Comparison of ENCODE assay signal across 8 mouse cellular contexts in the genomic region with DNA sequence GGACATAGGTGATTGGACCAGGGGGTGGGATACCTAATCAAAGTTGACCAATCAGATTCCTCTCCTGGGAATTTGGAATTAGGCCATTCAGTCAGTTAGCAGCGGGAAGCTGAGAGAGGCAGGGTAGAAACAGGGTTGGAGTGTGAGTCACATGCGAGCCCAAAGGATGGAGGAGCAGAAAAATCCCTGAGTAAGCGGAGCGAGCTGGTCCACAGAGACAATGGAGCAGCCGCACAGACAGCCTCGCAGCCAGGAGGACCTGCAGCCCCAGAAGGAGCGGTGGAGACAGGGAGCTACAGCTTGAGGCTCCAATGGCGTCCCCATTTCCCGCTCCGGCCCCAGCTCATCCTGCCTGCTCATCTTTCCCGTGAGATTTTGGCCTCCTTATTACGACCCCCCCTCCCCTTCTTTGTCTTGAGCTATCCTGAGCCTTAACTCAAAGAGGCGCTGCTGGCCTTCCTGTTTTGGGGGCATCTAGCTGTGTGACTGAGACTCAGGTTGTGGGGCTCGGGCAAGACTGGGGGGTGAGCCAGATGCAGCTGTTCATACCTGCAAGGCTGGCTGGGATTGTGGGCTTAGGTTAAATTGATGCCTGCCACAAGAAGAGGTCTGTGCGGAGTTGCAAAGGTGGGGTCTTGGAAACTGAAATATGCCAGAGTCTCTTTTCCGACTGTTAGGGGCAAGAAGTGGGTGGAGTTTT. TPM values are rescaled to one million over a fixed set of nuclear protein-coding genes. Genes with fewer than 3 reads are reported as not detected.
DNase-seq lines count a peak whose midpoint lies in the region; ATAC-seq and TF ChIP-seq lines count a peak whose summit lies in the region.

No protein-coding gene starts in this region.

- H3K27me3 ChIP-seq in liver, adult 2 months (ENCODE audit: control insufficient read depth, insufficient read depth, low read length), result no peaks in the 10 kb centered on the region
- no peaks in the 10 kb centered on the region for H3K27me3 ChIP-seq in forebrain, embryonic 13.5 days
- H3K27me3 ChIP-seq in limb, embryonic 10.5 days (ENCODE audit: low read depth, poor library complexity, severe bottlenecking), result peaks cover 18% of the 10 kb centered on the region
- no peaks in the 10 kb centered on the region for H3K27me3 ChIP-seq in stomach, embryonic 15.5 days (replicated peaks)

- TF ChIP-seq CTCF in liver, adult 2 months (IDR thresholded peaks at IDR 0.05; ENCODE audit: low read depth, low read length), result no peak

- no peak overlapping the region for H3K9ac ChIP-seq in liver, adult 2 months (ENCODE audit: low read depth, low read length)
- H3K9ac ChIP-seq in forebrain, embryonic 13.5 days, result peak overlapping the region; percentile 56
- H3K9ac ChIP-seq in stomach, embryonic 15.5 days, result no peak overlapping the region

- no peaks in the 10 kb centered on the region for H3K36me3 ChIP-seq in liver, adult 2 months (ENCODE audit: control insufficient read depth, insufficient read depth, low read length)
- H3K36me3 ChIP-seq in forebrain, embryonic 13.5 days (ENCODE audit: poor library complexity, severe bottlenecking), result peaks cover 5% of the 10 kb centered on the region; the same call in 1 of the 2 replicates
- peaks cover 3% of the 10 kb centered on the region; the same call in 1 of the 2 replicates for H3K36me3 ChIP-seq in limb, embryonic 10.5 days
- no peaks in the 10 kb centered on the region for H3K36me3 ChIP-seq in stomach, embryonic 15.5 days

- H3K27ac ChIP-seq in liver, adult 2 months (replicated peaks; ENCODE audit: insufficient read depth, low read depth, low read length), result peak overlapping the region; percentile 56
- H3K27ac ChIP-seq in forebrain, embryonic 13.5 days, result 0 out of 2 replicates have a peak overlapping the region, but pooled peaks have one; percentile 10
- H3K27ac ChIP-seq in limb, embryonic 10.5 days, result peak overlapping the region; percentile 22; the same call in 1 of the 2 replicates
- H3K27ac ChIP-seq in stomach, embryonic 15.5 days, result peak overlapping the region; percentile 31; the same call in 1 of the 2 replicates

- H3K4me3 ChIP-seq in liver, adult 2 months (ENCODE audit: insufficient read depth, low read depth, low read length), result peak overlapping the region; percentile 10; the same call in 1 of the 2 replicates
- peak overlapping the region; percentile 17; the same call in 1 of the 2 replicates for H3K4me3 ChIP-seq in forebrain, embryonic 13.5 days
- H3K4me3 ChIP-seq in limb, embryonic 10.5 days, result peak overlapping the region; percentile 28
- H3K4me3 ChIP-seq in stomach, embryonic 15.5 days (replicated peaks), result no peak overlapping the region

- 53% methylated on average over 16 of the region's 16 CpGs for WGBS in liver, adult 2 months
- 4% methylated on average over 16 of the region's 16 CpGs for WGBS in forebrain, embryonic 13.5 days
- 4% methylated on average over 16 of the region's 16 CpGs for WGBS in limb, embryonic 10.5 days
- WGBS in stomach, embryonic 15.5 days, result 25% methylated on average over 16 of the region's 16 CpGs

- no peaks in the 10 kb centered on the region for H3K9me3 ChIP-seq in forebrain, embryonic 13.5 days (replicated peaks)
- H3K9me3 ChIP-seq in limb, embryonic 10.5 days (replicated peaks), result no peaks in the 10 kb centered on the region
- H3K9me3 ChIP-seq in stomach, embryonic 15.5 days, result no peaks in the 10 kb centered on the region

- no peaks in the 10 kb centered on the region; the same call in none of the 2 replicates for H3K4me1 ChIP-seq in liver, adult 2 months (ENCODE audit: control insufficient read depth, insufficient read depth, low read length)
- peaks cover 21% of the 10 kb centered on the region for H3K4me1 ChIP-seq in forebrain, embryonic 13.5 days
- peaks cover 17% of the 10 kb centered on the region for H3K4me1 ChIP-seq in limb, embryonic 10.5 days
- peaks cover 6% of the 10 kb centered on the region; the same call in 1 of the 2 replicates for H3K4me1 ChIP-seq in stomach, embryonic 15.5 days

- no peaks in the 10 kb centered on the region for H3K79me2 ChIP-seq in liver, adult 2 months (ENCODE audit: control insufficient read depth, insufficient read depth, low read length)

- peak; percentile 69 for ATAC-seq in forebrain, embryonic 13.5 days
- no peak; the same call in 1 of the 2 replicates for ATAC-seq in stomach, embryonic 15.5 days (ENCODE audit: insufficient read depth, low FRiP score, low read depth)

- TF ChIP-seq POLR2A in liver, adult 2 months (IDR thresholded peaks at IDR 0.05; ENCODE audit: extremely low read depth, insufficient read depth, low read length), result no peak

- no peak for DNase-seq in liver, adult 2 months (ENCODE audit: extremely low read depth, low read depth, low spot score)
- DNase-seq in liver, result no peak
- peak; percentile 88 for DNase-seq in cerebellum, adult 9-10 months
- DNase-seq in limb, embryonic 10.5 days (ENCODE audit: low spot score), result no peak
- no peak for DNase-seq in yolk sac, embryonic 10.5 days (ENCODE audit: low spot score)
- no peak for DNase-seq in spleen, postnatal 10 days (ENCODE audit: low spot score in 2 of 2)

- H3K4me2 ChIP-seq in forebrain, embryonic 13.5 days, result peak overlapping the region; percentile 53
- no peak overlapping the region for H3K4me2 ChIP-seq in stomach, embryonic 15.5 days

RNA-seq across cellular contexts. Expression of a gene that starts 44.4 kb away (rescaled TPM):
- 6.5 and 9.5 TPM in 2 replicates for total RNA-seq in liver, adult 2 months (2014; rRNA removed)
- 5.3 and 6.2 TPM in 2 replicates for polyA plus RNA-seq in liver, adult 2 months (2012; rRNA removed)
- polyA plus RNA-seq in forebrain, embryonic 13.5 days (2015; fragmentation: Nextera tagmentation; extraction: Ambion mirVana), result 7.4 and 10.6 TPM in 2 replicates
- polyA plus RNA-seq in limb, embryonic 10.5 days (2016; fragmentation: Nextera tagmentation; extraction: Ambion mirVana), result 8.8 and 10.0 TPM in 2 replicates
- polyA plus RNA-seq in stomach, embryonic 15.5 days (2015; fragmentation: Nextera tagmentation; extraction: Ambion mirVana), result 11.4 and 13.5 TPM in 2 replicates

RNA-seq across cellular contexts. Expression of a gene that starts 47.3 kb away (rescaled TPM):
- total RNA-seq in liver, adult 2 months (2014; rRNA removed), result 1.9 and 2.8 TPM in 2 replicates
- polyA plus RNA-seq in liver, adult 2 months (2012; rRNA removed), result 6.3 and 6.4 TPM in 2 replicates
- polyA plus RNA-seq in forebrain, embryonic 13.5 days (2015; fragmentation: Nextera tagmentation; extraction: Ambion mirVana), result 0.22 and 0.29 TPM in 2 replicates
- 0.05 TPM in 1 of 2 replicates, not detected in the other for polyA plus RNA-seq in limb, embryonic 10.5 days (2016; fragmentation: Nextera tagmentation; extraction: Ambion mirVana)
- 1.9 and 2.0 TPM in 2 replicates for polyA plus RNA-seq in stomach, embryonic 15.5 days (2015; fragmentation: Nextera tagmentation; extraction: Ambion mirVana)
